Mouse (Mus musculus) hindbrain, embryonic 16.5 days (tissue): ENCODE measurements around the gene Gabbr1. TPM values are rescaled to one million over a fixed set of nuclear protein-coding genes. Genes with fewer than 3 reads are reported as not detected.

ENCODE experiments used
- ATAC-seq: fragments of 200-750 bp; cut with Nextera tagmentation; 2 replicates; pipeline ENCODE4 v1.8.0; 2017; ENCODE audit warnings: moderate TSS enrichment, moderate library complexity
- H3K27ac ChIP-seq: fragments of 300-500 bp; sonication (generic); 2 replicates; pipeline ENCODE4 v1.5.1; 2014; ENCODE audit warnings: low read depth, mild to moderate bottlenecking, control low read depth, low read length, moderate library complexity
- H3K27me3 ChIP-seq: fragments of 300-500 bp; sonication (generic); replicated peaks from 2 replicates; pipeline ENCODE4 v1.6.1; 2014; ENCODE audit warnings: low read length; ENCODE audit not compliant: control insufficient read depth, insufficient read depth
- H3K36me3 ChIP-seq: fragments of 300-500 bp; sonication (generic); 2 replicates; pipeline ENCODE4 v1.6.1; 2014; ENCODE audit warnings: mild to moderate bottlenecking, low read length, moderate library complexity, mixed read lengths; ENCODE audit not compliant: control insufficient read depth, insufficient read depth
- H3K4me1 ChIP-seq: fragments of 300-500 bp; sonication (generic); 2 replicates; pipeline ENCODE4 v1.6.1; 2014; ENCODE audit warnings: low read depth, low read length; ENCODE audit not compliant: control insufficient read depth, insufficient read depth
- H3K4me2 ChIP-seq: fragments of 300-500 bp; sonication (generic); 2 replicates; pipeline ENCODE4 v1.6.1; 2014; ENCODE audit warnings: mild to moderate bottlenecking, low read length, control low read depth, moderate library complexity
- H3K4me3 ChIP-seq: fragments of 300-500 bp; sonication (generic); 2 replicates; pipeline ENCODE4 v1.5.1; 2014; ENCODE audit warnings: mild to moderate bottlenecking, low read length, control low read depth, moderate library complexity
- H3K9ac ChIP-seq: fragments of 300-500 bp; sonication (generic); 2 replicates; pipeline ENCODE4 v1.6.1; 2014; ENCODE audit warnings: low read depth, mild to moderate bottlenecking, control low read depth, low read length, moderate library complexity
- H3K9me3 ChIP-seq: fragments of 300-500 bp; sonication (generic); 2 replicates; pipeline ENCODE4 v1.6.1; 2014; ENCODE audit warnings: mild to moderate bottlenecking, low read length, moderate library complexity; ENCODE audit not compliant: control insufficient read depth
- WGBS: fragments of 180-500 bp; shearing (Covaris S2); extraction: QIAGEN DNeasy Blood & Tissue Kit; methylation state at CpG from one replicate; pipeline ENCODE4 v1.1.7; 2014; 5-methylcytosine and 5-hydroxymethylcytosine counted together
- polyA plus RNA-seq: library from polyadenylated mRNA; unstranded; fragments of >200 nt; fragmentation: Nextera tagmentation; extraction: Ambion mirVana; gene quantifications from 2 replicates; pipeline ENCODE4 v1.2.1, GENCODE M21; 2015

Gabbr1 gene
- polyA plus RNA-seq, 1 experiment from 2014 or later = 82.9 TPM

DNA sequence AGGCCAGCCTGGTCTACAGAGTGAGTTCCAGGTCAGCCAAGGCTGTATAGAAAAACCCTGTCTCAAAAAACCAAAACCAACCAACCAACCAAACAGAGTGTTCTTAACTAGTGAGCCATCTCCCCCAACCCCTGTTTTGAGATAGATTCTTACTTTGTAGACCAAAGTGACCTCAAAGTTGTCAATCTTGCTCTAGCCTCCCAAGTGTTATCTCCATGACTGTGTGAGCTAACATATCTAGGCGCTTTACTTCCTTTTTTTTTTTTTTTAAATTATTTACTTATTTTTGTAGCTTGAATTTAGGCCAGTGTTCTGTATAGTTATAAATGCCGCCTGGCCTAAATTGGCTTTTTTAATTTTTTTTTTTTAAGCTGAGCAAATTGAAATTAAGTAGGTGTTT is 20.2 kb downstream of the Gabbr1 start:
- no peak overlapping the region for H3K4me3 ChIP-seq
- H3K9me3 ChIP-seq = no peaks in the 10 kb centered on the region
- H3K9ac ChIP-seq = no peak overlapping the region
- H3K36me3 ChIP-seq = peaks cover 73% of the 10 kb centered on the region
- ATAC-seq = no peak
- no peaks in the 10 kb centered on the region for H3K27me3 ChIP-seq
- H3K4me2 ChIP-seq = no peak overlapping the region
- 98% methylated on average over 2 of the region's 2 CpGs for WGBS
- no peaks in the 10 kb centered on the region for H3K4me1 ChIP-seq
- H3K27ac ChIP-seq = no peak overlapping the region

GRCm38 (mm10) chr17:37067861-37068260 is 22.1 kb downstream of the Gabbr1 start:
- H3K4me1 ChIP-seq = no peaks in the 10 kb centered on the region
- WGBS = 80% methylated on average over 1 of the region's 1 CpGs
- peaks cover 67% of the 10 kb centered on the region for H3K36me3 ChIP-seq
- ATAC-seq = peak; percentile 34; the same call in 1 of the 2 replicates
- no peak overlapping the region for H3K4me2 ChIP-seq
- no peak overlapping the region for H3K4me3 ChIP-seq
- no peaks in the 10 kb centered on the region for H3K9me3 ChIP-seq
- H3K27me3 ChIP-seq = no peaks in the 10 kb centered on the region
- no peak overlapping the region; the same call in 1 of the 2 replicates for H3K27ac ChIP-seq
- H3K9ac ChIP-seq = no peak overlapping the region

DNA sequence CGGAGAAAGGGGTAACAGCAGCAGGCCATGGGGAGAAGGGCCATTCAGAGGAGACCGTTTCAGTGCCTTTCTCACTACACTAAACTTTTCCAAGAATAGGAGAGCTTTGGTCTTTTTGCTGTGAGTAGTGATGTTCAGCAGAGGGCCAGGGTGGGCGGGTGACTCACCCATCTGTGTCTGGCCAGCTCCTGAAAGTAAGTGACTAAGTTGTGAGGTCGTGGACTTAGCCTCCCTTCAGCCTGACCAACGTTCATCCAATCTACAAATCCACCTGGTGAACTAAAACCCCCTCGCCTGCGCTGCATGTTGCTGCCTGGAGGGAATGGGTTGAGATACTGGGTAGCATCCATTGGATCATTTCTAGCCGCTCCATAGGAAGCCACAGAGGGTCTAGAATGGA is 24.4 kb downstream of the Gabbr1 start:
- 89% methylated on average over 8 of the region's 8 CpGs for whole genome bisulfite sequencing

GRCm38 (mm10) chr17:37072080-37072729 is 26.4 kb downstream of the Gabbr1 start:
- Histone ChIP-seq H3K27ac (peak overlapping the region; percentile 21; the same call in 1 of the 2 replicates), H3K36me3 (peaks cover 41% of the 10 kb centered on the region), H3K4me2 (no peak overlapping the region), H3K4me1 (no peaks in the 10 kb centered on the region), H3K9ac (0 out of 2 replicates have a peak overlapping the region, but pooled peaks have one; percentile 6), H3K9me3 (no peaks in the 10 kb centered on the region), H3K4me3 (no peak overlapping the region), H3K27me3 (no peaks in the 10 kb centered on the region)
- peak; percentile 61 for ATAC-seq
- 45% methylated on average over 12 of the region's 12 CpGs for WGBS

More for the DNA sequence above, 24.4 kb downstream of the Gabbr1 start:
- no peak overlapping the region for H3K4me2 ChIP-seq
- no peaks in the 10 kb centered on the region for H3K27me3 ChIP-seq
- H3K27ac ChIP-seq = no peak overlapping the region
- H3K9ac ChIP-seq = no peak overlapping the region
- no peak overlapping the region for H3K4me3 ChIP-seq
- no peaks in the 10 kb centered on the region for H3K9me3 ChIP-seq
- no peaks in the 10 kb centered on the region for H3K4me1 ChIP-seq
- peaks cover 52% of the 10 kb centered on the region for H3K36me3 ChIP-seq
- no peak for ATAC-seq

DNA sequence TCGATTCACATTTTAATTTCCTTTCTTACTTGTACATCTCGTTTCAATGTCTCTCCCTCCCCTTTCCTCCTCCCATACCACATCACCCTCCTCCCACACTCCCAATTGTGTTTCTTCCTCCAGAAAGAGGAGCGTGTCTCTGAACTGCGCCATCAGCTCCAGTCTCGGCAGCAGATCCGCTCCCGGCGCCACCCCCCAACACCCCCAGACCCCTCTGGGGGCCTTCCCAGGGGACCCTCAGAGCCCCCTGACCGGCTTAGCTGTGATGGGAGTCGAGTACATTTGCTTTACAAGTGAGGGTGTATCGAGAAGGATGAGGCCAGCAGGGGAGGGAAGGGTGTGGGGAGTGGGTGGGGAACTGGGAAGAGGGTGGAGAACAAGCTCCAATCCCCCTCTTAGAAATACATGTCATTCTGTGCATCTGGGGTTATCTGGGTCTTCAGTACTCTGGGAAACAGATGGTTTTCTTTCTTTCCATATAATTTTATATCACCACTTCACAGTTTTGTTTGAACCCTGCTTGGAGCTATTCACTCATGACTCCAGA is 27.0 kb downstream of the Gabbr1 start:
- H3K4me3 ChIP-seq = no peak overlapping the region
- H3K9me3 ChIP-seq = no peaks in the 10 kb centered on the region
- ATAC-seq = no peak
- peaks cover 35% of the 10 kb centered on the region for H3K36me3 ChIP-seq
- WGBS = 35% methylated on average over 11 of the region's 11 CpGs
- 0 out of 2 replicates have a peak overlapping the region, but pooled peaks have one; percentile 20 for H3K9ac ChIP-seq
- no peak overlapping the region for H3K4me2 ChIP-seq
- H3K27ac ChIP-seq = peak overlapping the region; percentile 21; the same call in 1 of the 2 replicates
- no peaks in the 10 kb centered on the region for H3K4me1 ChIP-seq
- no peaks in the 10 kb centered on the region for H3K27me3 ChIP-seq

DNA sequence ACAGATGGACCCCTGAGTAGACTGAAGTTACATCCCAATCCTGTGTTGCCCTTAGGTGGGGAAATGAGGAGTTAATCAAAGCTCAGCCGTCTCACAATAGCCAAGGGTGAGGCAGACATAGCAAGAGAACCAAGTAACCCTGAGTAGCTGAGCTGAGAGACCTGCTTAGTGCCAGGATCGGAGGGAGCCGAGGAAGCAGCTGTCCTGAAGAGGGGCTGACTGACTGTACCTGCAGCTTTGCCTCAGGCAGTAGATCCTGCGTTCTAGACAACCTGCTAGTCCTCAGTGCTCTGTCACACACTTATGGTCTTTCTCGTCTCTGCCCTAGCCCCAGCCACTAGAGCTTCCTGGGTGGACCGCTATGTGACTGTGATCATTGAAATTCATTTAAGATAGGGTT is 29.4 kb downstream of the Gabbr1 start:
- H3K36me3 ChIP-seq = peaks cover 17% of the 10 kb centered on the region
- peaks cover 2% of the 10 kb centered on the region for H3K4me1 ChIP-seq
- H3K9me3 ChIP-seq = no peaks in the 10 kb centered on the region
- H3K4me3 ChIP-seq = no peak overlapping the region
- H3K4me2 ChIP-seq = no peak overlapping the region
- H3K9ac ChIP-seq = no peak overlapping the region
- 91% methylated on average over 6 of the region's 6 CpGs for WGBS
- ATAC-seq = no peak
- no peaks in the 10 kb centered on the region for H3K27me3 ChIP-seq
- no peak overlapping the region for H3K27ac ChIP-seq

DNA sequence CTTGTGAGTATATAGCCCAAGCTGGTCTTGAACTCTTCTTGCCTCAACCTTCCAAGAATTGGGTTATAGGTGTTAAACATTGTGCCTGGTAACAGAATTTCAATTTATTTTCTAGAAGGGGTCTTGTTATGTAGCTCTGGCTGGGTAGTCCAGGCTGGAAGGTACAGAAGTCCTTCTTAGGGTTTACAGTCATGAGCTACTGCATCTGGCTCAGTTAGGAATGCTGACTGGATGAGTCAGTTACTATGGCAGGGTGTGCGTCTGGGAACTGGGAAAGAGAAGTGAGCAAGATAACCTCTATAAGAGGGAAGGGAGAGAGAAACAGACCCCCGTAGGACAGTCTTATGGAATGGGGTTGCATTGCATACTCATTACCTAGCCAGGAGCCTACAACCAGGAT is 30.0 kb downstream of the Gabbr1 start:
- Histone ChIP-seq H3K4me3 (no peak overlapping the region), H3K36me3 (peaks cover 12% of the 10 kb centered on the region), H3K4me2 (no peak overlapping the region), H3K27ac (no peak overlapping the region), H3K27me3 (no peaks in the 10 kb centered on the region), H3K9me3 (no peaks in the 10 kb centered on the region), H3K9ac (no peak overlapping the region), H3K4me1 (peaks cover 2% of the 10 kb centered on the region)
- 85% methylated on average over 2 of the region's 2 CpGs for WGBS
- no peak for ATAC-seq

DNA sequence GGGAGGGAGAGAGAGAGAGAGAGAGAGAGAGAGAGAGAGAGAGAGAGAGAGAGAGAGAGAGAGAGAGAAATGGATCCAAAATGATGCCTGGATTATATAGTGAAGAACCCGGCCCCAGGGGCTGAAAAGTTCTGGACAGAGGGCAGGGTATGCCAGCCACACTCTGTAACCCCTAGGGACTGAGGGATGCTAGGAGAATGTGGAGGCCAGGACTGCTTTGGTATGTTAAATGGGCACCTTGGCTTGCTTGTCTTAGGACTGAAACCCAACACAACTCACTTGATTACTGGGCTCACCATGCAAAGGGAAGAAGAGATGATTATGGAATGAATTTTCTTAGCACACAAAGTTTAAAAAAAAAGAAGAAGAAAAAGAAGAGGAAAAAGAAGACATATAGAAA is 32.4 kb downstream of the Gabbr1 start:
- H3K4me3 ChIP-seq = no peak overlapping the region
- H3K27me3 ChIP-seq = no peaks in the 10 kb centered on the region
- H3K9ac ChIP-seq = no peak overlapping the region
- H3K9me3 ChIP-seq = no peaks in the 10 kb centered on the region
- peaks cover 2% of the 10 kb centered on the region for H3K4me1 ChIP-seq
- no peak for ATAC-seq
- no peak overlapping the region for H3K4me2 ChIP-seq
- H3K36me3 ChIP-seq = peaks cover 4% of the 10 kb centered on the region; the same call in 1 of the 2 replicates
- no peak overlapping the region for H3K27ac ChIP-seq
- 7% methylated on average over 1 of the region's 1 CpGs for WGBS

GRCm38 (mm10) chr17:37078990-37079389 is 33.2 kb downstream of the Gabbr1 start:
- H3K4me2 ChIP-seq = no peak overlapping the region
- H3K36me3 ChIP-seq = peaks cover 4% of the 10 kb centered on the region; the same call in 1 of the 2 replicates
- no peak overlapping the region for H3K4me3 ChIP-seq
- H3K9me3 ChIP-seq = no peaks in the 10 kb centered on the region
- H3K27ac ChIP-seq = no peak overlapping the region
- ATAC-seq = no peak
- H3K9ac ChIP-seq = no peak overlapping the region
- 6% methylated on average over 2 of the region's 2 CpGs for WGBS
- no peaks in the 10 kb centered on the region for H3K27me3 ChIP-seq
- H3K4me1 ChIP-seq = peaks cover 2% of the 10 kb centered on the region
